Mouse (Mus musculus) layer of hippocampus, postnatal 36 days (tissue): ENCODE results near the gene Olfr1099. TPM values are rescaled to one million over a fixed set of nuclear protein-coding genes. Genes with fewer than 3 reads are reported as not detected.

Experiments
- DNase-seq, 2 experiments: peaks; one replicate each; pipeline ENCODE4 v3.0.0; 2022
- total RNA-seq, 2 experiments: library from RNA; stranded (reverse); gene quantifications; 2 replicates each; pipeline ENCODE4 v1.2.3; 2021

Gene Olfr1099
- total RNA-seq, result not detected

DNA sequence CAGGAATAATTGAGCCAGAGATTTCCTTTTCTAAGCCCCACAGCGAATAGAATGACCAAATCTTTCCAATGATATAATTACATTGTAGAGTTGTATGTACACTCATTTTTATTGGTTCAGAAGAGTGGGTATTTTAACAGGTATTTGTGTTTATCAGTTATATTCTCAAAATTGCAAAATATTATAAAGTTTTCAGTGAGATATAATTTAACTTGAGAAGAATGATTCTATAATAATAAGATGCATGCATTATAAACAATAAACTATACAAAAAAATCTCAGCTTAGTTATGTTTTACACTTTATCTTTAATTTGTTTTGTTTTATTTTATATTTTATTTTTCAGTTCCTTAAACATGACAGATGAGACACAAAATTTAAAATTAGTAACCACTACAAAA is at the start of gene Olfr1099:
Gene Olfr1099, minus strand, starts transcription at position 101 of the 400 bp plus-strand sequence.
- no peak for DNase-seq

DNA sequence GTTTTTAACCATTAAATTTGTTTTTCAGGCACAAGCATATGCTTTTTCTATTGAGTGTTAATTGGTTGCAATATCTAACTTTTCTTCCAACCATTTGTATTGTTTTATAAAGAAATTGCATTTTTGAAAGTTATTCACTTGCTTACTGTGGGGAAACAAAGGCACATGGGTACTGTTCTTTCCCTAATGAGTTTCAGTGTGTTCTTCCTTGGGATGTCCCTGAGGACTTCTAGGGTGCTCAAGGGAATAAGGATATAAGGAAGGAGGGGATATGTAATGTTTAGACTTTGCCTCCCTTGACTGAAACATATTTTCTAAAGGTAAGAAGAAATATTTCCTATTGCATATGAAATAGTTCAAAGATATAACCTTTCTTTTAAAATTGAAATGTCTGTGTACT is 37.6 kb upstream of the Olfr1099 start, which contains the start of gene Olfr1102:
Gene Olfr1102, plus strand, starts transcription at position 301 of the 400 bp plus-strand sequence.
- DNase-seq, result no peak

DNA sequence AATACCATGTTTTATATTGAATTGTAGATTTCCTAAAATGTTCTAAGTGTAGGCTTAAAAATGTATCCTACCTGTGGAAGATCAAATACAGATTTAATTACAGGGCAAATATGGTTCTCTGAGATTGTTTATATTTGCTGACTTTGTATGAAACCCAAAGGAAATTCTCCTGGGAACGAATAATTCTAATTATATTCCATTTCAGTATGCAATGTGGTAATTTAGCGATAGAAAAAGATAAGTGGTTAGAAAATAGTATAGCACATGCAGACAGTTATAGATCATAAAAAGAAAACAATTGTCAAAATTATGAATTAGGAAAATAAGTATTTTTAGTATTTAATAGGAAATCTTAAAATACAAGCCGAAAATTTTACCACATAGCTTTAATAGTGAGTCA is 30.6 kb upstream of the Olfr1099 start, which contains the start of gene Olfr1101:
Gene Olfr1101, minus strand, starts transcription at position 101 of the 400 bp plus-strand sequence.
- DNase-seq, result no peak

- DNase-seq, result no peak
Observed at GRCm38 (mm10) chr2:86979854-86980253, 19.4 kb upstream of the Olfr1099 start, which contains the start of gene Olfr1100. Olfr1100 (minus strand) TSS chr2:86979954.

- no peak for DNase-seq
Observed at GRCm38 (mm10) chr2:86926557-86926956, 33.9 kb downstream of the Olfr1099 start.

- no peak for DNase-seq
Observed at GRCm38 (mm10) chr2:86924445-86924844, 36.0 kb downstream of the Olfr1099 start, which contains the start of gene Olfr1098. Olfr1098 (minus strand) TSS chr2:86924545.

GRCm38 (mm10) chr2:86905647-86906046 is 54.8 kb downstream of the Olfr1099 start:
- DNase-seq, result no peak

Other genes with a start within 250 kb of the Olfr1099 start
- not detected for gene Olfr1089, start 227.0 kb downstream of the Olfr1099 start, total RNA-seq
- not detected for gene Olfr1090, start 201.7 kb downstream of the Olfr1099 start, total RNA-seq
- not detected for gene Olfr1093, start 178.2 kb downstream of the Olfr1099 start, total RNA-seq
- not detected for gene Olfr141, start 150.7 kb downstream of the Olfr1099 start, total RNA-seq
- not detected for gene Olfr1094, start 136.0 kb downstream of the Olfr1099 start, total RNA-seq
- not detected for gene Olfr1095, start 109.0 kb downstream of the Olfr1099 start, total RNA-seq
- gene Gm13723, start 85.9 kb downstream of the Olfr1099 start, total RNA-seq, result not detected
- gene Olfr1097, start 68.5 kb downstream of the Olfr1099 start, total RNA-seq, result not detected
- gene Olfr1098, start 36.1 kb downstream of the Olfr1099 start, total RNA-seq, result not detected
- not detected for gene Olfr1100, start 19.3 kb upstream of the Olfr1099 start, total RNA-seq
- not detected for gene Olfr1101, start 30.5 kb upstream of the Olfr1099 start, total RNA-seq
- not detected for gene Olfr1102, start 37.7 kb upstream of the Olfr1099 start, total RNA-seq
- not detected for gene Olfr1104, start 66.4 kb upstream of the Olfr1099 start, total RNA-seq
- not detected for gene Olfr1105, start 75.8 kb upstream of the Olfr1099 start, total RNA-seq
- gene Olfr1106, start 91.6 kb upstream of the Olfr1099 start, total RNA-seq, result not detected
- not detected for gene Olfr1107, start 115.1 kb upstream of the Olfr1099 start, total RNA-seq
- not detected for gene Olfr1109, start 135.3 kb upstream of the Olfr1099 start, total RNA-seq
- gene Olfr259, start 153.9 kb upstream of the Olfr1099 start, total RNA-seq, result not detected
- not detected for gene Olfr1110, start 179.6 kb upstream of the Olfr1099 start, total RNA-seq
- gene Olfr1111, start 191.9 kb upstream of the Olfr1099 start, total RNA-seq, result not detected
- gene Olfr1112, start 227.1 kb upstream of the Olfr1099 start, total RNA-seq, result not detected
- gene Olfr1113, start 248.3 kb upstream of the Olfr1099 start, total RNA-seq, result not detected